Mouse (Mus musculus) 416B (cell line): ENCODE measurements at regions not wholly inside any gene's neighbourhood (a gene's known extent, or its start where the extent isn't known, plus 50 kb on each side); places are given as distances from the start of the nearest gene placed in this dataset.
"Not testable (repeated sequence)": the region's sequence is repeated elsewhere in the genome, so short reads cannot be mapped to it uniquely, and the experiment has no call there.

Source experiments
- DNase-seq: peaks from one replicate; pipeline ENCODE4 v3.0.0; 2011; ENCODE audit warnings: low read depth

DNA sequence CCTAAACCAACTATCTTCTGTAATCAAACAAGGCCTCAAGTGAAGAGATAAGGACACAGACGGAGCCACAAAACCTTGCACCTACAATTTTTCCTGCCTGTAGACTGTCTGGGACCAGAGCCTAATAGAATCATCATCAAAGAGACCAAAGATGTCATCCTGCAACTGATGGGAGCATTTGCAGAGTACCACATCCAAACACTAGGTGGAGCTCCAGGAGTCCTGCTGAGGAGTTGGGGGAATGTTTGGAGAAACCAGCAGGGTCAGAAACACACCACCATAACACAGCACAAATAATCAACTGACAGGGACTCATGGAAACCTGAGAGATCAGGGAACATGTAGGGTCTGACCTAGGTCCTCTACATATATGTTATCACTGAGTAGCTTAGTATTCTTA is 160.9 kb downstream of the Gm6760 start:
- DNase-seq, result peak; percentile 7

DNA sequence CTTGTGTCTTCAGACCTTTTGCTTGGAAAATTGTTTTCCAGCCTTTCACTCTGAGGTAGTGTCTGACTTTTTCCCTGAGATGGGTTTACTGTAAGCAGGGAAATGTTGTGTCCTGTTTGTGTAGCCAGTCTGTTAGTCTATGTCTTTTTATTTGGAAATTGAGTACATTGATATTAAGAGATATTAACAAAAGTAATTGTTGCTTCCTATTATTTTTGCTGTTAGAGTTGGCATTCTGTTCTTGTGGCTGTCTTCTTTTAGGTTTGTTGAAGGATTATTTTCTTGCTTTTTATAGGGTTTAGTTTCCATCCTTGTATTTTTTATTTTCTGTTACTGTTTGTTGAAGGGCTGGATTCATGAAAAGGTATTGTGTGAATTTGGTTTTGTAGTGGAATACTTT is 179.6 kb downstream of the Gm6760 start:
- DNase-seq, result not testable (repeated sequence)
